Mouse (Mus musculus): ENCODE data around the gene Prr5l. TPM values are rescaled to one million over a fixed set of nuclear protein-coding genes. Genes with fewer than 3 reads are reported as not detected.

The Prr5l gene
- polyA plus RNA-seq, 1 experiment, result 0.02 TPM

- Histone ChIP-seq H3K36me3 (ENCODE audit: control insufficient read depth) (no peaks in the 10 kb centered on the region), H3K4me1 (ENCODE audit: control insufficient read depth) (no peaks in the 10 kb centered on the region; the same call in 1 of the 2 replicates)
- TF ChIP-seq TAL1 (IDR thresholded peaks at IDR 0.05; ENCODE audit: low read length) (no peak), GATA1 (IDR thresholded peaks at IDR 0.05; ENCODE audit: low read length) (no peak)
Measured at GRCm38 (mm10) chr2:101908773-101909172, 25.9 kb upstream of the Prr5l start.

GRCm38 (mm10) chr2:101907386-101908022 is 24.7 kb upstream of the Prr5l start:
- H3K9me3 ChIP-seq (ENCODE audit: control insufficient read depth, low read length), result 0 out of 2 replicates have a peak, but pooled peaks cover 4% of the 10 kb centered on the region
- H3K4me1 ChIP-seq (ENCODE audit: control insufficient read depth), result no peaks in the 10 kb centered on the region; the same call in 1 of the 2 replicates
- TF ChIP-seq GATA1 (IDR thresholded peaks at IDR 0.05; ENCODE audit: low read length), result no peak
- no peak for TF ChIP-seq TAL1 (IDR thresholded peaks at IDR 0.05; ENCODE audit: low read length)
- H3K36me3 ChIP-seq (ENCODE audit: control insufficient read depth), result no peaks in the 10 kb centered on the region
- no peaks in the 10 kb centered on the region for H3K27me3 ChIP-seq (ENCODE audit: control insufficient read depth)
- no peak overlapping the region for H3K4me3 ChIP-seq (replicated peaks)

More at GRCm38 (mm10) chr2:101908773-101909172, 25.9 kb upstream of the Prr5l start:
- Histone ChIP-seq H3K27me3 (ENCODE audit: control insufficient read depth) (no peaks in the 10 kb centered on the region), H3K9me3 (ENCODE audit: control insufficient read depth, low read length) (0 out of 2 replicates have a peak, but pooled peaks cover 4% of the 10 kb centered on the region), H3K4me3 (replicated peaks) (no peak overlapping the region)

GRCm38 (mm10) chr2:101906379-101906690 is 23.5 kb upstream of the Prr5l start:
- H3K4me3 ChIP-seq (replicated peaks), result no peak overlapping the region
- peaks cover 5% of the 10 kb centered on the region for H3K36me3 ChIP-seq (ENCODE audit: control insufficient read depth)
- H3K9me3 ChIP-seq (ENCODE audit: control insufficient read depth, low read length), result 0 out of 2 replicates have a peak, but pooled peaks cover 4% of the 10 kb centered on the region
- no peaks in the 10 kb centered on the region; the same call in 1 of the 2 replicates for H3K4me1 ChIP-seq (ENCODE audit: control insufficient read depth)
- TF ChIP-seq GATA1 (IDR thresholded peaks at IDR 0.05; ENCODE audit: low read length) (no peak), TAL1 (IDR thresholded peaks at IDR 0.05; ENCODE audit: low read length) (no peak)
- no peaks in the 10 kb centered on the region for H3K27me3 ChIP-seq (ENCODE audit: control insufficient read depth)

- Histone ChIP-seq H3K4me1 (ENCODE audit: control insufficient read depth) (no peaks in the 10 kb centered on the region; the same call in 1 of the 2 replicates), H3K27me3 (ENCODE audit: control insufficient read depth) (no peaks in the 10 kb centered on the region), H3K9me3 (ENCODE audit: control insufficient read depth, low read length) (0 out of 2 replicates have a peak, but pooled peaks cover 4% of the 10 kb centered on the region), H3K4me3 (replicated peaks) (no peak overlapping the region), H3K36me3 (ENCODE audit: control insufficient read depth) (peaks cover 11% of the 10 kb centered on the region)
- TF ChIP-seq GATA1 (IDR thresholded peaks at IDR 0.05; ENCODE audit: low read length) (no peak), TAL1 (IDR thresholded peaks at IDR 0.05; ENCODE audit: low read length) (no peak)
Measured at GRCm38 (mm10) chr2:101905534-101906378, 22.9 kb upstream of the Prr5l start.

GRCm38 (mm10) chr2:101902196-101902595 is 19.4 kb upstream of the Prr5l start:
- peaks cover 31% of the 10 kb centered on the region for H3K36me3 ChIP-seq (ENCODE audit: control insufficient read depth)
- no peak overlapping the region for H3K4me3 ChIP-seq (replicated peaks)
- no peaks in the 10 kb centered on the region; the same call in 1 of the 2 replicates for H3K4me1 ChIP-seq (ENCODE audit: control insufficient read depth)
- no peaks in the 10 kb centered on the region for H3K27me3 ChIP-seq (ENCODE audit: control insufficient read depth)
- H3K9me3 ChIP-seq (ENCODE audit: control insufficient read depth, low read length), result no peaks in the 10 kb centered on the region
- TF ChIP-seq GATA1 (IDR thresholded peaks at IDR 0.05; ENCODE audit: low read length) (no peak), TAL1 (IDR thresholded peaks at IDR 0.05; ENCODE audit: low read length) (no peak)

- Histone ChIP-seq H3K9me3 (ENCODE audit: control insufficient read depth, low read length) (no peaks in the 10 kb centered on the region), H3K27me3 (ENCODE audit: control insufficient read depth) (no peaks in the 10 kb centered on the region), H3K4me3 (replicated peaks) (no peak overlapping the region), H3K4me1 (ENCODE audit: control insufficient read depth) (no peaks in the 10 kb centered on the region), H3K36me3 (ENCODE audit: control insufficient read depth) (peaks cover 51% of the 10 kb centered on the region)
- TF ChIP-seq TAL1 (IDR thresholded peaks at IDR 0.05; ENCODE audit: low read length) (no peak), GATA1 (IDR thresholded peaks at IDR 0.05; ENCODE audit: low read length) (no peak)
Measured at GRCm38 (mm10) chr2:101896425-101897204, 13.8 kb upstream of the Prr5l start.

GRCm38 (mm10) chr2:101894126-101894525 is 11.3 kb upstream of the Prr5l start:
- no peaks in the 10 kb centered on the region for H3K27me3 ChIP-seq (ENCODE audit: control insufficient read depth)
- peaks cover 30% of the 10 kb centered on the region for H3K36me3 ChIP-seq (ENCODE audit: control insufficient read depth)
- H3K4me3 ChIP-seq (replicated peaks), result no peak overlapping the region
- no peaks in the 10 kb centered on the region for H3K9me3 ChIP-seq (ENCODE audit: control insufficient read depth, low read length)
- TF ChIP-seq GATA1 (IDR thresholded peaks at IDR 0.05; ENCODE audit: low read length) (no peak), TAL1 (IDR thresholded peaks at IDR 0.05; ENCODE audit: low read length) (no peak)
- no peaks in the 10 kb centered on the region for H3K4me1 ChIP-seq (ENCODE audit: control insufficient read depth)

- Histone ChIP-seq H3K27me3 (ENCODE audit: control insufficient read depth) (no peaks in the 10 kb centered on the region), H3K36me3 (ENCODE audit: control insufficient read depth) (peaks cover 15% of the 10 kb centered on the region), H3K4me3 (replicated peaks) (no peak overlapping the region), H3K9me3 (ENCODE audit: control insufficient read depth, low read length) (no peaks in the 10 kb centered on the region), H3K4me1 (ENCODE audit: control insufficient read depth) (peaks cover 11% of the 10 kb centered on the region)
- no peak for TF ChIP-seq TAL1 (IDR thresholded peaks at IDR 0.05; ENCODE audit: low read length)
- TF ChIP-seq GATA1 (IDR thresholded peaks at IDR 0.05; ENCODE audit: low read length), result no peak
Measured at GRCm38 (mm10) chr2:101891143-101891542, 8.3 kb upstream of the Prr5l start.
